Comparison of ENCODE assay signal across 14 mouse cellular contexts in the genomic region with DNA sequence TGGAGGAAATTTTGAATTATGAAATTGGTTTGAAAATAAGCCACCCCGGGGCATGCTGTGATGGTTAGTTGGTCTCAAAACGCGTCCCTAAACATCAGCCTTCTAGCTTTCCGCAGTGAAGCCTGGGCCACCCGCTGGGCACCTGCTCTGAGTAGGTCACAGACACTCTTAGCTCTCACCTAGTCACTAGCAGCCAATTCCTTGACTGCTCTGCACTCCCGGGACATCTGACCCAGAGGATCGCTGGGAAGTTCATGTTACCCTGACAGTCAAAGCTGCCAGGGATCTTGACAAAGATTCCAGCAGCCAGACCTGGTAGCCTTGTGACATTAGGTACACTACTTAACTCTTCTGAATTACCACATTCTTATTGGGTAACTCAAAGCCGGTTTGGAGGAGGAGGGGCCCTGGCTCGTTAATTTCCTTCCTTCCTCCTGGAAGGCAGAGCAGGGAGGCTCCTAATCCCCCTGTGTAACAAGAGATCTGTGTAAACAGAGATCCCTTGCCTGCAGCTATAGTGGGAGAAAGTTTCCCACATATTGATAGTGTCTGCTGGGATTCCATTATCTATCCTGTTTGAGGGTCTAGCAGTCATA.
DNase-seq lines count a peak whose midpoint lies in the region; ATAC-seq and TF ChIP-seq lines count a peak whose summit lies in the region.
"Had no signal": no experiment of that assay in that cellular context is flagged by ENCODE, and none has a peak within 500 bp of the region (broad histone marks: within the 10 kb centered on the region; RNA-seq: fewer than 3 reads in every experiment).

No protein-coding gene starts in this region.

- H3K4me2 ChIP-seq in midbrain, embryonic 11.5 days: no peak overlapping the region
- no peak overlapping the region for H3K4me2 ChIP-seq in midbrain, embryonic 15.5 days
- H3K4me2 ChIP-seq: midbrain, embryonic 13.5 days had no signal

- no peak overlapping the region for H3K27ac ChIP-seq in gastrocnemius, adult 2 months
- H3K27ac ChIP-seq in midbrain, embryonic 11.5 days (ENCODE audit: low read depth, low read length): no peak overlapping the region
- no peak overlapping the region for H3K27ac ChIP-seq in midbrain, embryonic 15.5 days
- H3K27ac ChIP-seq: hindbrain, postnatal 0 days; liver, embryonic 14.5 days; midbrain, embryonic 13.5 days had no signal

- 16% methylated on average over 9 of the region's 9 CpGs for WGBS in midbrain, embryonic 11.5 days
- WGBS in midbrain, embryonic 15.5 days: 28% methylated on average over 9 of the region's 9 CpGs

- peaks cover 21% of the 10 kb centered on the region for H3K4me1 ChIP-seq in midbrain, embryonic 11.5 days (ENCODE audit: control insufficient read depth, insufficient read depth, low read length)
- H3K4me1 ChIP-seq in midbrain, embryonic 15.5 days: peaks cover 9% of the 10 kb centered on the region; the same call in 1 of the 2 replicates

- H3K27me3 ChIP-seq in midbrain, embryonic 11.5 days (ENCODE audit: control insufficient read depth, insufficient read depth, low read length): no peaks in the 10 kb centered on the region
- no peaks in the 10 kb centered on the region for H3K27me3 ChIP-seq in midbrain, embryonic 15.5 days (replicated peaks)
- H3K27me3 ChIP-seq: midbrain, embryonic 13.5 days had no signal

- TF ChIP-seq CTCF in gastrocnemius, adult 2 months (IDR thresholded peaks at IDR 0.05): no peak

- ATAC-seq in midbrain, embryonic 11.5 days (ENCODE audit: low FRiP score): peak; percentile 33; the same call in 1 of the 2 replicates
- ATAC-seq in midbrain, embryonic 15.5 days (replicated peaks): no peak
- ATAC-seq: CD4-positive, CD25-positive, alpha-beta regulatory T cell, adult 4 months; hindbrain, postnatal 0 days; midbrain, embryonic 13.5 days had no signal

- no peak overlapping the region for H3K9ac ChIP-seq in midbrain, embryonic 11.5 days (ENCODE audit: low read length)
- H3K9ac ChIP-seq in midbrain, embryonic 15.5 days: no peak overlapping the region
- H3K9ac ChIP-seq: liver, embryonic 14.5 days; midbrain, embryonic 13.5 days had no signal

- no peaks in the 10 kb centered on the region for H3K9me3 ChIP-seq in midbrain, embryonic 11.5 days (ENCODE audit: control insufficient read depth, low read length)
- H3K9me3 ChIP-seq in midbrain, embryonic 15.5 days: no peaks in the 10 kb centered on the region
- H3K9me3 ChIP-seq: midbrain, embryonic 13.5 days had no signal

- DNase-seq in gastrocnemius, adult 2 months: peak; percentile 43
- no peak for DNase-seq in gastrocnemius, adult 8-10 months (ENCODE audit: low spot score in 2 of 2)
- DNase-seq in midbrain, embryonic 11.5 days (ENCODE audit: low spot score, missing footprints): no peak
- DNase-seq in gonadal fat pad, adult 2 months (ENCODE audit: low read depth): peak; percentile 75
- DNase-seq in skeletal muscle tissue, adult 2 months (ENCODE audit: low read depth, low spot score): peak; percentile 29
- DNase-seq in B cell, adult 2 months: no peak
- no peak for DNase-seq in thymus, adult 18-20 months
- DNase-seq: cerebellum, postnatal 10 days; right cerebral cortex, postnatal 25 days had no signal

- intact Hi-C loops in gastrocnemius, adult 2 months (cut with DNase I): no loop called here

- no peaks in the 10 kb centered on the region for H3K36me3 ChIP-seq in midbrain, embryonic 11.5 days (ENCODE audit: control insufficient read depth, insufficient read depth, low read length)
- H3K36me3 ChIP-seq in midbrain, embryonic 15.5 days (replicated peaks): no peaks in the 10 kb centered on the region
- H3K36me3 ChIP-seq: midbrain, embryonic 13.5 days had no signal

- H3K4me3 ChIP-seq in gastrocnemius, adult 2 months: 0 out of 2 replicates have a peak overlapping the region, but pooled peaks have one; percentile 3
- H3K4me3 ChIP-seq in midbrain, embryonic 11.5 days (ENCODE audit: low read depth, low read length): no peak overlapping the region
- no peak overlapping the region for H3K4me3 ChIP-seq in midbrain, embryonic 15.5 days
- H3K4me3 ChIP-seq: midbrain, embryonic 13.5 days had no signal

Comparison
In these comparisons a context has a peak if more than half of its experiments do, and no peak if none do; other contexts are left out.
1. DNase-seq: peak in gastrocnemius, adult 2 months (single experiment), gonadal fat pad, adult 2 months (single experiment) and skeletal muscle tissue, adult 2 months (single experiment); none in gastrocnemius, adult 8-10 months (0 of 2), midbrain, embryonic 11.5 days (single experiment), B cell, adult 2 months (0 of 2) and thymus, adult 18-20 months (0 of 2).